Mouse (Mus musculus): ENCODE data around the gene Ttc14.

Ttc14 gene

DNA sequence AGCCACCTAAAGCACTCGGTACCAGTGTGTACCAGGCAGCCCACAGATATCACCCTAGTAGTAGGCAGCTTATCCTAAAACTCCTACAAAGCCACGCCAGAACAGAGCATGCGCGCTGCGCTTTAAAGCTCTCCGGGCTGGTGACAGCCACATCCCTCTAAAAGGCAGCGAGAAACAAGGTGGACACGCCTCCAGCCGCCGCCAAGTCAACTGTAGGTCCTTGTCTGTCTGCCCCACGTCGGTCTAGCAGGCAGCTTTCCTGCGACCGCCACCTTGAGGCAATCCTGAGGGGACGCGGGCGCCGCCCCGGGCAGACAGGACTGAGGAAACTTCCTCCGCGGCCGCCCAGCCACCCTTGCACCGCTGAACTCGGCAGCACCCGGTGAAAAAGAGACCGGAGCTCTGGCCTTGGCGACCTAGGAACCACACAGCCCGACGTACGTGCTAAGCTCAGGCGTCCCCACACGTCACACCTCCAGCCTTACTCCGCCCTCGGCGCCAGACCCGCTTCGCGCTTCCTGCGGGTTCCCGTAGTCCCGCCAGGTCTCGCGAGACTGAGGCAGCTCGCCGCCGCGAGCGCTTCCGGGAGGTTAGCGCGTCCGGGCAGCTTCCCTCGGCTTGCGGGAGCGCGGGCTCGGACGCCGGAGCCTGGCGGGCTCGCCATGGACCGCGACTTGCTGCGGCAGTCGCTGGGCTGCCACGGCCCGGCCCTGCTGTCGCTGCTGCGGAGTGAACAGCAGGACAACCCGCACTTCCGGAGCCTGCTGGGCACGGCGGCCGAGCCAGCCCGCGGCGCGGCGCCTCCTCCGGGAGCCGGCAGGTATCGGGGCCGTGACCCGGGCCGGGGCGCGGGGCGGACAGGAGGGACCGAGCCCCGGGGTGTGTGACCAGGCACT is at the start of gene Ttc14:
Gene Ttc14, plus strand, starts transcription at position 216 of the 896 bp plus-strand sequence.
- DNase-seq (ENCODE audit: low spot score in 2 of 2), result peak; percentile 93 to 96

DNA sequence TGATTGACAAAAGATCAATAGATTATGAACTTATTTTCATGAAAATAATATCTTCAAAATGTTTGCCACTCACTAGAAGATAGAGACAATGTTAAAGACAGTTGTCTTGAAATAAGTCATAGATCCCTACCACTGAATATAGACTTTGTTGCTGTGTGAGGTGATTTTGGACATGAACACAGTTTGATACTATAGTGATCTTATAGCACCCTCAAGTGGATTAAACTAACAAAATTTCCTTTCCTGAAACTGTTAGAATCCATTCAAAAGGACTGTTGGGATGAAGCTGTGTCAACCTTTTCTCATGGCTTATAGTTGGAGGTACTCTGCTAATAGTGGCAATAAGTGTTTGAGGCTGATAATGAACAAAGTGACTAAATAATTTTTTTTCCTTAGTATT is 8.7 kb upstream of the Ttc14 start:
- no peak for DNase-seq (ENCODE audit: low spot score in 2 of 2)

DNA sequence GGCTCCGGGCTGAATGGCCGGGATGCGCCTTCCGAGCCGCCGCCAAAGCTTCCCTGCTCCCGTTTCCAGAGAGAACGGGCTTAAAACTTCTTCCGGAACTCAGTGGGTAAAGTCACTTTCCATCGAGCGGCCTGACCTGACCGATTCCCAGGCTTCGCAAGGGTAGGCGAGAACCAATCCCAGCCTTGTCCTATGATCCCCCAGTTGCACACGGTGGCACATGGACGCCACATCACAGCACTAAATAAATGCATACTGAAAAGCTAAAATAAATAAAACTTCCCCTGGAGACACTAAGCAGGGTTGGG is 835 bp downstream of the Ttc14 start:
- no peak for DNase-seq (ENCODE audit: low spot score in 2 of 2)

DNA sequence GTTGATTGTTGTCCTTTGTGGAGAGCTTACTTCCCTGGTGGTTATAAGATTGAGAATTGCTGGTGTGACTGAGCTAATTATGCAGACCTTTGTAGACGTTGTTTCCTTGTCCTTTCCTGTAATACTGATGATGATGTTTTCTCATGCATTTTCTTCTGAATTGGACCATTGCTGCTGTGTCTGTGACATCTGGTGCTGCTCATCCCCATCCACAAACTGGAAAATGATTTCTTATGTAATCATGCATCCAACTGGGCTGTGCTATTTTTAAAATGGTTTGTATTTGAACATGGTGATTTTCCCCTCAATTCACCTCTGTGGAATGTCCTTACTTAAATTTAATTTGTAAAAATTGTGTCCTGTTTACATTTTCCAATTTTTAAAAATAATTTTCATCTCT is 7.5 kb downstream of the Ttc14 start:
- no peak for DNase-seq (ENCODE audit: low spot score in 2 of 2)

GRCm38 (mm10) chr3:33824135-33824946 is 24.7 kb downstream of the Ttc14 start:
- no peak for DNase-seq (ENCODE audit: low spot score in 2 of 2)

DNA sequence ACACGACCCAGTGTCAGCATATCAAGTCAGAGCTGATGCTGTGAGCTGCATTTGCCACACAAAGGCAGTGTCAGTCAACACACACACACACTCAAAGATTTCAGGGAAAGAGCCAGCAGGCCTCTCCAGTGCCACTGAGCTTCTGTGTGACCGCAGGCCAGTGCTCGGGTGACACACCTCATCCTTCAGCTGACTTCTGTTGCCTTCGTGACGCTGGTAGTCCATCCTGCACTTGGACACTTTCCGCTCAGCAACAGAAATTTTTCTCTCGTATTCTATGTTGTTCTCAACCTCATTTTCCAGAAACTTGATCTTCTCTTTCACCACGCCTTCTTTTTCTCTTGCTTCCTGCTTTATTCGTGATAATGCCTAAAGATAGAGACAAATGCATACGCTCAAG is 32.7 kb downstream of the Ttc14 start:
- no peak for DNase-seq (ENCODE audit: low spot score in 2 of 2)

DNA sequence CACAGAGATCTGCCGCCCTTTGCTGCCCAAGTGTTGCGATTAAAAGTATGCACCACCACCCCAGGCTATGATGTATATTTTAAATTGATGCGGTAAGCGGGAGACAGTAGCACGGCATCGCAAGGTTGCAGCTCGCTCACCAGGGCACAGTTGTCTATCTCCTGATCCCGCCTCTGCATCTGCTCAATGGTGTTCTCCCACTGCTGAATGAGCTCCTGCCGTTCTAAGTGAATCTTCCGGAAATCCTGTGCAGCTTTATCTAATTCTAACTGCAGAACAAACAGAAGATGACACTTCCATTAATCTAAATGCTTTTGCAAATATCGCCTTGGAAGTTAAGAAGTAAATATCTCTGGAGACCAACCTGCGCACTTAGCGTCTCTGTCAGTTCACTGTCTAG is 36.9 kb downstream of the Ttc14 start:
- no peak for DNase-seq (ENCODE audit: low spot score in 2 of 2)

DNA sequence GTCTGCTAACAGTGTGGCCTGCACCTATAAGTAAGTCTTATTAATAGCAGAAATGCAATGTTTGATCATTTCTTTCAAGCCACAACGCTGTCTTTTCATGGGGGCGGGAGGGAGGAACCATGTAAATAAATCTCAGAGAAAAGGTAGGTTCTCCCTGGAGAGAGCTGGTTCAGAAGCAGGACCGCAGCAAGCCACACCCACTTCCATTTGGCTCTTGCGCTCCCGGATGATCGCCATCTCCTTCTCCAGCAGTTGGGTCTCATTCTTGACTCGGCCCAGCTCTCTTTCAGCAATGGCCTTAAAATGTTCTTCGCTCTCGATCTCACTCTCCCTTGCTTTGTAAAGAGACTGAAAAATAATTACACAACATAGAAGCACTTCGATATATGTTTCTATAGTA is 39.2 kb downstream of the Ttc14 start:
- DNase-seq (ENCODE audit: low spot score in 2 of 2), result no peak

GRCm38 (mm10) chr3:33843801-33844632 is 44.4 kb downstream of the Ttc14 start, which contains the start of gene Ccdc39:
TSS of gene Ccdc39 (minus strand) at chr3:33844310.
- peak; percentile 57 to 66 for DNase-seq (ENCODE audit: low spot score in 2 of 2)

DNA sequence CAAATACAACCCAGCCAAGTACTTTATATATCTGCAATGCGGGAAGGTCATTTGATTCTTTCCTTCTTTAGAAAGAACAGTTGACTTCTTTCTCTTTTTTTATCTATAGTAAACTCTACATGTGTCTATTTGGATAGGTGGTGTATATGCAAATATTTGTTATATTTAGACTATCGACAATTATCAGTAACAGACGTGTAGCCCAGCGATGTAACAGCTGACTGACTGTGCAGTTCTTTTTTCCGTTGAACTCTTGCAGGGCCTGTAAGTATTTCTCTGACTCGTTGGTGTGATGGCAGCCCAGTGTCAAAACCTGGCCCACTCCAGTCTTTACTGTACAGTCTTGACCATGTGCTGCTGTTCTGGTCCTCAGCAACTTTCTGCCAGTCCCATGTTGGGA is 47.0 kb downstream of the Ttc14 start:
- no peak for DNase-seq (ENCODE audit: low spot score in 2 of 2)

DNA sequence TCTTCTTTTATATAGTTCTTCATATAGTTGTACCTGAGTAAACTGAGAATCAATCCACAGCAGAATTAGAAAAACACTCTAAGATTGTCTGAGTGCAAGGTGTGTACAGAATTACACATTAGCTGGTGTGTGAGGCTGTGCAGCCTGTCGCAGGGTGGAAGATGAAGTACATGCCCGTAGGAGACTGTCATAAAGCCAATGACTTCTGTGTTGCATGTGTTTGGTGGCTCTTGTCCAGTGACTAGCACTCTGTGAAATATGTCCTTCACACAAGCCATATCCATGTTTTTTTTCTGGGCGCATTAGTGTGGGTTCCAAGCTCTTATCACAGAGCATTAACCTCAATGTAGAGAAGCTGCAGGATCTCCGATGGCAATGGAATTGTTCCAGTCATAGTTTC is 51.2 kb downstream of the Ttc14 start:
- DNase-seq (ENCODE audit: low spot score in 2 of 2), result no peak

DNA sequence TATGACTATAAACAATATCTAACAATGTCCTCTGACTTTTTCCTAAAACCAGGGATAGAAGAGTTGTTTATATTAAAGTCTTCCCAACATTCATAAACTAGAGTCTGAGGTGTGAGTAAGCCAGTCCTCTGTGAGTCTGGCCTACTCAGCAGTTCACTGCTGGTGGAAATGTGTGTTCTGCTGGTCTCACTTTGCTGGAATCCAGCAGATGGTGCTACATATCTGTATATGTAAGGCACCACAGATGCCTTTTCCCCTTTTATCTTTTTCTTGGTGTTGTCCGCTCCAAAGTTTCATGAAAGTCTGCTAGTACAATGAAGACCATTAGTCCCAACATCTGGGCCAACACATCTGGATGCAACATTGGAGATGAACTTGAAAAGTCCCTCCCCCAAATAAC is 53.4 kb downstream of the Ttc14 start:
- no peak for DNase-seq (ENCODE audit: low spot score in 2 of 2)

DNA sequence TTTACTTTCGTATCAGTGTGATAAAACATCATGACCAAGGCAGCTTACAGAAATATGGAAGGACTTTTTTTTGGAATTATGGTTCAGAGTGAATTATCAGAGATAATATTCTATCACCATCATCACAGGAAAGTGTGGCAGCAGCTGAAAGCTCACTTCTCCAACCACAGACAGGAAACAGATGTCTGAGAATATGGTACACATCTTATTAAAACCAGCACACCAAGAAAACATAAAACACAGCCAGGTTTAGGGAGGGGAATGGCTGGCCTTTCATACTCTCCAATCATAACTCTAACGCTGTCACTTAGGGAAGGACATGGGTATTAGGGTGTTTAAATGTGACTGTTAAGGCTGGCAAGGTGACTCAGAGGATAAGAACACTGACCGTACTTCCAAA is 59.3 kb downstream of the Ttc14 start:
- no peak for DNase-seq (ENCODE audit: low spot score in 2 of 2)

DNA sequence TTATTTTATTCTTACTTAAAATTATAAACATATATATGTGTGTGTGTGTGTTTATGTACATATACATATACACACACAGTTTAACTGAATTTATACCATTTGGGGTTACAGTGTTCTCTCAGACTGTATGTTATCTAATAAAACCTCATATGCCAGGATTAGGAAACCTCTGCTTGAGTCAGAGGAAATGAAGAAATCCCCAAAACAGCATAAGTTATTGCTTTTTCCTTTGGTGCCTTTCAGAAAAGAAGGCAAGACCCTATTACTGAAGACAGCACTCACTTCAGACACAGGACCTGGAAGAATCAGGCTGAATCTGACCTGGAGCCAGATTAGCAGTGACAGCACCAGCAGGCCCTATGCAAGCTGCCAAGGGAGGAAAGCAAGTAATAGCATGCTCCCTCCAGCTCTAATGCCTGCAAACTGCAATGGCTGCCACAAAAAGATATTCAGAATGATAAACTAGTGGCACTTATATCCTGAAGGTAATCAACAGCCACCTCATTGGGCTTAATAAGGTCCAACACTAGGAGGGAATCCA is 64.4 kb downstream of the Ttc14 start:
- DNase-seq (ENCODE audit: low spot score in 2 of 2), result no peak
